Mouse (Mus musculus) forebrain, embryonic 16.5 days (tissue): ENCODE measurements around the gene C2cd2l. TPM values are rescaled to one million over a fixed set of nuclear protein-coding genes. Genes with fewer than 3 reads are reported as not detected.

ENCODE experiments used
- ATAC-seq: fragments of 200-750 bp; cut with Nextera tagmentation; 2 replicates; pipeline ENCODE4 v1.8.0; 2017; ENCODE audit warnings: mild to moderate bottlenecking, moderate library complexity
- H3K27ac ChIP-seq: fragments of 300-500 bp; sonication (generic); 2 replicates; pipeline ENCODE4 v1.5.1; 2014; ENCODE audit warnings: low read length, control low read depth
- H3K27me3 ChIP-seq: fragments of 300-500 bp; sonication (generic); replicated peaks from 2 replicates; pipeline ENCODE4 v1.6.1; 2014; ENCODE audit warnings: low read length; ENCODE audit not compliant: control insufficient read depth, insufficient read depth
- H3K36me3 ChIP-seq: fragments of 300-500 bp; sonication (generic); 2 replicates; pipeline ENCODE4 v1.6.1; 2014; ENCODE audit not compliant: control insufficient read depth, insufficient read depth
- H3K4me1 ChIP-seq: fragments of 300-500 bp; sonication (generic); replicated peaks from 2 replicates; pipeline ENCODE4 v1.6.1; 2014; ENCODE audit warnings: low read length; ENCODE audit not compliant: control insufficient read depth, insufficient read depth
- H3K4me2 ChIP-seq: fragments of 300-500 bp; sonication (generic); 2 replicates; pipeline ENCODE4 v1.6.1; 2014; ENCODE audit warnings: mild to moderate bottlenecking, low read length, control low read depth
- H3K4me3 ChIP-seq: fragments of 300-500 bp; sonication (generic); replicated peaks from 2 replicates; pipeline ENCODE4 v1.5.1; 2014; ENCODE audit warnings: mild to moderate bottlenecking, low read length, control low read depth
- H3K9ac ChIP-seq: fragments of 300-500 bp; sonication (generic); replicated peaks from 2 replicates; pipeline ENCODE4 v1.6.1; 2014; ENCODE audit warnings: low read depth, low read length, control low read depth
- H3K9me3 ChIP-seq: fragments of 300-500 bp; sonication (generic); 2 replicates; pipeline ENCODE4 v1.6.1; 2016; ENCODE audit warnings: low read length; ENCODE audit not compliant: control insufficient read depth
- WGBS: fragments of 180-500 bp; shearing (Covaris S2); extraction: QIAGEN DNeasy Blood & Tissue Kit; methylation state at CpG from one replicate; pipeline ENCODE4 v1.1.7; 2014; 5-methylcytosine and 5-hydroxymethylcytosine counted together
- polyA plus RNA-seq: library from polyadenylated mRNA; unstranded; fragments of >200 nt; fragmentation: Nextera tagmentation; extraction: Ambion mirVana; gene quantifications from 2 replicates; pipeline ENCODE4 v1.2.1, GENCODE M21; 2015

The C2cd2l gene
- polyA plus RNA-seq, 1 experiment from 2014 or later: 31.4 TPM

- peak overlapping the region; percentile 97 for H3K4me3 ChIP-seq
- WGBS: 1% methylated on average over 37 of the region's 37 CpGs
- H3K27ac ChIP-seq: peak overlapping the region; percentile 76
- peak; percentile 9 for ATAC-seq
- no peaks in the 10 kb centered on the region; the same call in 1 of the 2 replicates for H3K36me3 ChIP-seq
- H3K9me3 ChIP-seq: no peaks in the 10 kb centered on the region
- H3K4me2 ChIP-seq: peak overlapping the region; percentile 89
- H3K9ac ChIP-seq: peak overlapping the region; percentile 87
- H3K4me1 ChIP-seq: peaks cover 29% of the 10 kb centered on the region
- no peaks in the 10 kb centered on the region for H3K27me3 ChIP-seq
These were observed 789 bp downstream of the C2cd2l start for GRCm38 (mm10) chr9:44319105-44319886.

GRCm38 (mm10) chr9:44318826-44319095, 1.3 kb downstream of the C2cd2l start:
- 33% methylated on average over 3 of the region's 3 CpGs for WGBS
- no peak for ATAC-seq
- H3K27me3 ChIP-seq: no peaks in the 10 kb centered on the region
- no peaks in the 10 kb centered on the region; the same call in 1 of the 2 replicates for H3K36me3 ChIP-seq
- peak overlapping the region; percentile 36 for H3K9ac ChIP-seq
- no peaks in the 10 kb centered on the region for H3K9me3 ChIP-seq
- peaks cover 32% of the 10 kb centered on the region for H3K4me1 ChIP-seq
- peak overlapping the region; percentile 97 for H3K4me3 ChIP-seq
- H3K27ac ChIP-seq: no peak overlapping the region
- peak overlapping the region; percentile 89 for H3K4me2 ChIP-seq

DNA sequence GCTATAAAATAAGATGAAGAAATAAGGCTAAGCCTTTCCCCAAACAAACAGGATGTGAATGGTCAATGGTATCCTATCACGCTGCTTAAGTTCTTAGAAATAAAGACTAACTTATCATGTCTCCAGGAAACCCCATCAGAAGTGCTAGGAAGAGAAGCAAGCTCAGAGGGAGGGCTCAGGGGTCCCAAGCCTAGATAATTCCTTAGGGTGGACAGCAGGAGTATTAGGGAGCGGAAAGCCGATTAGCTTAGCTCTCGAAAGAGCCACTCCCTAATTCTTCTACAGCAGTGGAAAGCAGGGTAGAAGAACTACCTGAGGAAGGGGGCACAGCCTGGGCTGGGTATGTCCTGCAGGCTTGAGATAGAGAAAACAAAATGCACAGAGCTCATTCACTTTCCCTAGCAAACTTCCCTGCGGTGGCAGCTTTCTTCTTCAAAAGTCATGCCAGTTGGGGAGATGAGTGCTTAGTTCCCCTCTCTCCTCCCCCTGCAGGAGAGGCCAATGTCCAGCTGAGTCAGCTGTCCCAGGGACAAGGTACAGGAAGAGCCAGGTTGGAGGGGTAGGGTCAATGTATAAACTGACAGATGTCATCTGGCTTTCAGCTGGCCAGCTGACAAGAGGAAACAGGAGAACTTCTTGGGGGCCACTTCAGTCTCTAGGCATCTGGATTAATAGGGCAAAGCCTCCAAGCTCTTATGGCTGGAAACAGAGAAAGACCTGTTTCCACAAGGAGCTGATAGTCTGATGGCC, 1.8 kb downstream of the C2cd2l start:
- peak overlapping the region; percentile 89 for H3K4me2 ChIP-seq
- no peak for ATAC-seq
- H3K27me3 ChIP-seq: no peaks in the 10 kb centered on the region
- H3K27ac ChIP-seq: no peak overlapping the region
- H3K36me3 ChIP-seq: no peaks in the 10 kb centered on the region; the same call in 1 of the 2 replicates
- 55% methylated on average over 5 of the region's 5 CpGs for WGBS
- H3K9ac ChIP-seq: peak overlapping the region; percentile 36; the same call in 1 of the 2 replicates
- no peak overlapping the region for H3K4me3 ChIP-seq
- peaks cover 33% of the 10 kb centered on the region for H3K4me1 ChIP-seq
- H3K9me3 ChIP-seq: no peaks in the 10 kb centered on the region

GRCm38 (mm10) chr9:44317452-44317851, 2.6 kb downstream of the C2cd2l start:
- WGBS: 65% methylated on average over 4 of the region's 4 CpGs
- H3K27ac ChIP-seq: no peak overlapping the region
- H3K27me3 ChIP-seq: no peaks in the 10 kb centered on the region
- H3K36me3 ChIP-seq: no peaks in the 10 kb centered on the region; the same call in 1 of the 2 replicates
- no peaks in the 10 kb centered on the region for H3K9me3 ChIP-seq
- no peak overlapping the region for H3K9ac ChIP-seq
- peaks cover 33% of the 10 kb centered on the region for H3K4me1 ChIP-seq
- ATAC-seq: no peak
- H3K4me2 ChIP-seq: no peak overlapping the region
- H3K4me3 ChIP-seq: no peak overlapping the region

GRCm38 (mm10) chr9:44314910-44315309, 5.2 kb downstream of the C2cd2l start:
- no peaks in the 10 kb centered on the region; the same call in 1 of the 2 replicates for H3K36me3 ChIP-seq
- ATAC-seq: no peak
- no peak overlapping the region for H3K9ac ChIP-seq
- 96% methylated on average over 18 of the region's 18 CpGs for WGBS
- H3K9me3 ChIP-seq: no peaks in the 10 kb centered on the region
- H3K27ac ChIP-seq: no peak overlapping the region
- H3K4me2 ChIP-seq: no peak overlapping the region
- no peaks in the 10 kb centered on the region for H3K27me3 ChIP-seq
- no peak overlapping the region for H3K4me3 ChIP-seq
- H3K4me1 ChIP-seq: peaks cover 26% of the 10 kb centered on the region

- WGBS: 50% methylated on average over 4 of the region's 4 CpGs
- H3K9ac ChIP-seq: no peak overlapping the region
- no peaks in the 10 kb centered on the region; the same call in 1 of the 2 replicates for H3K36me3 ChIP-seq
These were observed 5.9 kb downstream of the C2cd2l start for GRCm38 (mm10) chr9:44314257-44314547.

DNA sequence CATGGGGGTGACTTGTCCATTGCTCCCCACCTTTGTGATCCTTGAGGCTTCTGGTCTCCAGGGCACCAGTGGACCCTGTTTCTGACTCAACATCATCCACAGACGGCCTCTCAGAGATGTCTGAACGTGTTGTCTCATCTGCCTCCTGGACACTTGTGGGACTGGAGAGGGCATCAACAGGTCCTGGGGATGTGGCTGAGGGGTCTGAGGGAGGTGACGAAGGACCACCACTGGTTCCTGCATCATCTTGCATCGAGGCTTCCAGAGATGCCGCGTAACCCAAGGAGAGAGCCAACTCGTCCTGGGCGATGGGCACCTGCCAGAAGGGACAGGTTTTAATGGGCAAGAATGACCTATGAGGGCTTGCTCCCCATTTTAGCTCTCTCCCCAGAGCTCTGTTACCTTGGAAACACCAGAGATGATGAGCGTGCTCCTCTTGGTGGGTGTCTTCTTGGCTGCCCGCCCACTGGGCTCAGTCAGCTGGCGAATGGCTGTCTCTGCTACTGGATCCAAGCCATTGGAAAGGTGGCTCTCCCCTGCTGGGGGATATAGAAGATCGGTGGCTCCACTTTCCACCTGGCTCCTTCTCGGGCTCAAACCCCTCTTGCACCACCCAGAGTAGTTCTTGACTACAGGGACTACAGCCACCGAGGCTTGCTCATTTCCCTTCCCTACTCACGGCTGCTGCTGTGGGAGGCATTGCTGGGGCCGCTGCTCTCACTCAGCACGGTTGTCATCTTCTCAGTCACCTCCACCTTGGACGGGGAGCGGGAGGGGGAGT, 6.4 kb downstream of the C2cd2l start:
- no peaks in the 10 kb centered on the region for H3K27me3 ChIP-seq
- no peak overlapping the region for H3K9ac ChIP-seq
- H3K9me3 ChIP-seq: no peaks in the 10 kb centered on the region
- no peak overlapping the region for H3K4me3 ChIP-seq
- no peaks in the 10 kb centered on the region; the same call in 1 of the 2 replicates for H3K36me3 ChIP-seq
- peaks cover 18% of the 10 kb centered on the region for H3K4me1 ChIP-seq
- H3K27ac ChIP-seq: no peak overlapping the region
- H3K4me2 ChIP-seq: no peak overlapping the region
- WGBS: 65% methylated on average over 19 of the region's 19 CpGs
- no peak for ATAC-seq

More at GRCm38 (mm10) chr9:44314257-44314547, 5.9 kb downstream of the C2cd2l start:
- no peak for ATAC-seq
- H3K9me3 ChIP-seq: no peaks in the 10 kb centered on the region
- H3K27ac ChIP-seq: no peak overlapping the region
- H3K4me1 ChIP-seq: peaks cover 24% of the 10 kb centered on the region
- no peaks in the 10 kb centered on the region for H3K27me3 ChIP-seq
- H3K4me2 ChIP-seq: no peak overlapping the region
- H3K4me3 ChIP-seq: no peak overlapping the region

DNA sequence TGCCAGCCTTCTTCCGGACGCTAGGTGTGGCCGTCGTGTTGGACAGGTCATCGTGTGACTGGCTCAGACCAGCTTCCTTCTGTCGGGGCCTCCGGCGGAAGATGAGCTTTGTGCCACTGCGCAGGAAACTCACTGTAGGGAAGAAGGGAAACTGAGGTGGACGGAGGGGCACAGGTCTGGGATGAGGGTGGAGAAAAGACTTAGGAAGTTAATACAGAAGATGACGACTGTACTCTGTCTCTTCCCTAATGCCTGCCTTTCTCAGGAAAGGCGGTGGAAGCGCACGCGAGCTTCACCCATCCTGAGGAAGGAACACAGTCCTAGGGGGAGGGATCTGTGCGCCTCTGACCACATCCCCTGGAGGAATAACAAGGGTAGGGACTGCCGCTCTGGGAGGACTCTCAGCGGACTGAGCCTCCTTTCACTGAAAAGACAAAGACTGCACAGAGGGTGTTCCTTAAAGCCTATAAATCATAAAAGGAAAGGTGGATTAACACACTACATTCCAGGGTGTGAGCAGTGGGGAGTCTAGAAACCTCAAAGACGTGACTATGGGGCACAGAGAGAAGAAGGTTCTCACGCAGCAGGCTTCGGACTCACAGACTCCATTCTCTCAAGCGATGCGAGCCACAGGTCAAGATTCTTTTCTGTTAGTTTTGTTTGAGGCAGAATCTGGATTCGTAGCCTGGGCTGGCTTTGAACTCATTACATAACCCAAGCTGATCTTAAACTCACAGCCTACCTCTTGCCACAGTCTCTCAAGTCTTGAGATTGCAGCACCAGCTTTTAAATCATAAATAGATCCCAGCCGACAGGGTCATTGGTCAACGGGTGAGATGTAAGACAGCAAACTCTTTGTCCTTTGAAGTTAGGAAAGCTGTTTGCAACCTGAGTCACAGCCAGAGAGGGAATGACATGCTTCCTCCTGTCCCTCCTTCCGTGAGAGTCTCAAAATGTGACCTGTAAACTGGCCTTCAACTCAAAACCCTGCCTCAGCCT, 8.7 kb downstream of the C2cd2l start:
- H3K9ac ChIP-seq: no peak overlapping the region
- WGBS: 9% methylated on average over 27 of the region's 27 CpGs
- H3K36me3 ChIP-seq: no peaks in the 10 kb centered on the region; the same call in 1 of the 2 replicates
- H3K4me1 ChIP-seq: 0 out of 2 replicates have a peak, but pooled peaks cover 5% of the 10 kb centered on the region
- no peak overlapping the region for H3K27ac ChIP-seq
- no peaks in the 10 kb centered on the region for H3K27me3 ChIP-seq
- no peak for ATAC-seq
- no peaks in the 10 kb centered on the region for H3K9me3 ChIP-seq
- H3K4me2 ChIP-seq: no peak overlapping the region
- no peak overlapping the region for H3K4me3 ChIP-seq
